Mouse (Mus musculus): ENCODE measurements around the gene Celsr1.

GRCm38 (mm10) chr15:86013656-86014055 is 19.9 kb downstream of the Celsr1 start:
- TF ChIP-seq POLR2A (IDR thresholded peaks at IDR 0.05; ENCODE audit: extremely low read depth, insufficient read depth, low read length) (no peak), CTCF (IDR thresholded peaks at IDR 0.05; ENCODE audit: extremely low read depth, insufficient read depth, low read length) (no peak)

Measured in cortical plate, adult 2 months (tissue).